Mouse (Mus musculus) liver, embryonic 12.5 days (tissue): ENCODE measurements around the gene Josd2. TPM values are rescaled to one million over a fixed set of nuclear protein-coding genes. Genes with fewer than 3 reads are reported as not detected.

Experiments
- ATAC-seq: fragments of 200-750 bp; cut with Nextera tagmentation; 2 replicates; pipeline ENCODE4 v1.8.0; 2017; ENCODE audit warnings: moderate number of reproducible peaks, mild to moderate bottlenecking, moderate library complexity
- H3K27ac ChIP-seq: fragments of 300-500 bp; sonication (generic); 2 replicates; pipeline ENCODE4 v1.5.1; 2016; ENCODE audit warnings: mild to moderate bottlenecking
- H3K27me3 ChIP-seq: fragments of 300-500 bp; sonication (generic); replicated peaks from 2 replicates; pipeline ENCODE4 v1.6.1; 2016; ENCODE audit warnings: mild to moderate bottlenecking, moderate library complexity
- H3K36me3 ChIP-seq: fragments of 300-500 bp; sonication (generic); 2 replicates; pipeline ENCODE4 v1.6.1; 2016; ENCODE audit warnings: mild to moderate bottlenecking, moderate library complexity
- H3K4me1 ChIP-seq: fragments of 300-500 bp; sonication (generic); 2 replicates; pipeline ENCODE4 v1.6.1; 2016
- H3K4me2 ChIP-seq: fragments of 300-500 bp; sonication (generic); 2 replicates; pipeline ENCODE4 v1.6.1; 2016; ENCODE audit warnings: mild to moderate bottlenecking, moderate library complexity
- H3K4me3 ChIP-seq: fragments of 300-500 bp; sonication (generic); 2 replicates; pipeline ENCODE4 v1.5.1; 2016; ENCODE audit warnings: mild to moderate bottlenecking, moderate library complexity
- H3K9ac ChIP-seq: fragments of 300-500 bp; sonication (generic); 2 replicates; pipeline ENCODE4 v1.6.1; 2016; ENCODE audit warnings: mild to moderate bottlenecking, moderate library complexity
- H3K9me3 ChIP-seq: fragments of 300-500 bp; sonication (generic); replicated peaks from 2 replicates; pipeline ENCODE4 v1.6.1; 2016; ENCODE audit warnings: mild to moderate bottlenecking, moderate library complexity
- WGBS: fragments of 180-500 bp; shearing (Covaris S2); methylation state at CpG from one replicate; pipeline ENCODE4 v1.1.7; 2016; ENCODE audit not compliant: insufficient replicate concordance; 5-methylcytosine and 5-hydroxymethylcytosine counted together
- polyA plus RNA-seq: library from polyadenylated mRNA; unstranded; fragments of >200 nt; fragmentation: Nextera tagmentation; extraction: Ambion mirVana; gene quantifications from 2 replicates; pipeline ENCODE4 v1.2.1, GENCODE M21; 2016

The Josd2 gene
- polyA plus RNA-seq, 1 experiment from 2014 or later: 189 TPM

DNA sequence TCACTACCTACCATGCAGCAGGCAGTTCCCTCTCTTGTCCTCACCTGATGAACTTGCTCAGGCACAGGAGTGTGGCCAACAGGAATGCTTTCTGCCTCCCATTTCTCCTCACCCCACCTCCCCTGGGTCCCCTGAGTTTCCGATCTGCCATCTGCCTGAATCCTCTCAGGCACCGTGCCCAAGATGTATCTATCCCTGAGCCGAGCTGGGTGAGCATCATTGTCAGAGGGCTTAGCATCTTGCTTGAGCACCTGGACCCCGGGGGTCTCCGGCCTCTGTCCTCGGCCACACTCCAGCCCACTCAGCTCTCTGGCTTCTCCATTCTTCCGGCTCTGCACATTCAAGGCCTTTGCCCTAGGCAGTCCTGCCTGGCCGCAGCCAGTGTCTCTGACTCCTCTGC lies 29.8 kb upstream of the Josd2 start:
- WGBS: 63% methylated on average over 8 of the region's 8 CpGs
- peaks cover 95% of the 10 kb centered on the region for H3K27me3 ChIP-seq
- H3K9me3 ChIP-seq: no peaks in the 10 kb centered on the region
- ATAC-seq: no peak
- peaks cover 38% of the 10 kb centered on the region for H3K4me1 ChIP-seq
- no peak overlapping the region for H3K27ac ChIP-seq
- H3K4me3 ChIP-seq: no peak overlapping the region
- H3K36me3 ChIP-seq: no peaks in the 10 kb centered on the region
- no peak overlapping the region for H3K4me2 ChIP-seq
- no peak overlapping the region for H3K9ac ChIP-seq

DNA sequence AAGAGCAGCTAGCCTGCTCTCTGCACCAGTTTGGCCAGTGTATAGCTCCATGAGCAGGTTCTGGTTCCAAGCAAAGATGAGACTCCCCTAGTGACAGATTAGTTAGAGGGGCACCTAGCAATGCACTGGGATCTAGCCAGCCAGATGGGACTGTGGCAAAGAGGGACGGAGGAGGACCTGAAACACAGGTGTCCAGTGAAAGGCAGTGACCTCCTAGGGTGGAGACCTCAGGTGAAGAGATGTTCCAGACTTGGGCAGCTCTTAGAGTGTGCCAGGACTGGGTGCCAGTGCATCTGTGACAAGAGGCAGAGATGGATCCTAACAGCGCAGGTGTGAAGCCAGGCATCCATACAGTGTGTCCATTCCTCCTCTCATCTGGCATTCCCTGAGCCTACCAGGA lies 28.1 kb upstream of the Josd2 start:
- H3K4me1 ChIP-seq: peaks cover 25% of the 10 kb centered on the region
- no peaks in the 10 kb centered on the region for H3K9me3 ChIP-seq
- no peak overlapping the region for H3K27ac ChIP-seq
- no peak overlapping the region for H3K9ac ChIP-seq
- no peak overlapping the region for H3K4me2 ChIP-seq
- H3K36me3 ChIP-seq: no peaks in the 10 kb centered on the region
- no peak for ATAC-seq
- no peak overlapping the region for H3K4me3 ChIP-seq
- 59% methylated on average over 2 of the region's 2 CpGs for WGBS
- peaks cover 97% of the 10 kb centered on the region for H3K27me3 ChIP-seq

- H3K27ac ChIP-seq: no peak overlapping the region
- ATAC-seq: no peak
- H3K4me3 ChIP-seq: no peak overlapping the region
- H3K4me1 ChIP-seq: peaks cover 22% of the 10 kb centered on the region
- no peak overlapping the region for H3K9ac ChIP-seq
- no peak overlapping the region for H3K4me2 ChIP-seq
- H3K27me3 ChIP-seq: peaks cover 97% of the 10 kb centered on the region
- WGBS: 73% methylated on average over 1 of the region's 1 CpGs
- H3K36me3 ChIP-seq: no peaks in the 10 kb centered on the region
- H3K9me3 ChIP-seq: no peaks in the 10 kb centered on the region
Measured at GRCm38 (mm10) chr7:44440479-44440878, 27.3 kb upstream of the Josd2 start.

- H3K36me3 ChIP-seq: no peaks in the 10 kb centered on the region
- WGBS: 0% methylated on average over 1 of the region's 1 CpGs
- no peaks in the 10 kb centered on the region for H3K9me3 ChIP-seq
- no peak overlapping the region for H3K4me3 ChIP-seq
- no peak overlapping the region for H3K4me2 ChIP-seq
- H3K9ac ChIP-seq: no peak overlapping the region
- H3K27me3 ChIP-seq: peaks cover 97% of the 10 kb centered on the region
- ATAC-seq: no peak
- peaks cover 17% of the 10 kb centered on the region for H3K4me1 ChIP-seq
- no peak overlapping the region for H3K27ac ChIP-seq
Measured at GRCm38 (mm10) chr7:44441180-44441579, 26.6 kb upstream of the Josd2 start.

- Histone ChIP-seq H3K4me1 (peaks cover 12% of the 10 kb centered on the region), H3K27me3 (peaks cover 97% of the 10 kb centered on the region), H3K36me3 (no peaks in the 10 kb centered on the region), H3K4me3 (no peak overlapping the region), H3K9me3 (no peaks in the 10 kb centered on the region), H3K9ac (no peak overlapping the region), H3K4me2 (peak overlapping the region; percentile 14), H3K27ac (no peak overlapping the region)
- ATAC-seq: no peak
- WGBS: 3% methylated on average over 10 of the region's 14 CpGs
Measured at GRCm38 (mm10) chr7:44441648-44442109, 26.1 kb upstream of the Josd2 start.

- H3K4me3 ChIP-seq: no peak overlapping the region
- peaks cover 97% of the 10 kb centered on the region for H3K27me3 ChIP-seq
- no peak overlapping the region for H3K9ac ChIP-seq
- no peaks in the 10 kb centered on the region for H3K36me3 ChIP-seq
- H3K4me2 ChIP-seq: peak overlapping the region; percentile 14
- no peaks in the 10 kb centered on the region for H3K9me3 ChIP-seq
- WGBS: 4% methylated on average over 14 of the region's 14 CpGs
- 0 out of 2 replicates have a peak, but pooled peaks cover 7% of the 10 kb centered on the region for H3K4me1 ChIP-seq
- H3K27ac ChIP-seq: no peak overlapping the region
- no peak for ATAC-seq
Measured at GRCm38 (mm10) chr7:44442407-44442821, 25.4 kb upstream of the Josd2 start.

DNA sequence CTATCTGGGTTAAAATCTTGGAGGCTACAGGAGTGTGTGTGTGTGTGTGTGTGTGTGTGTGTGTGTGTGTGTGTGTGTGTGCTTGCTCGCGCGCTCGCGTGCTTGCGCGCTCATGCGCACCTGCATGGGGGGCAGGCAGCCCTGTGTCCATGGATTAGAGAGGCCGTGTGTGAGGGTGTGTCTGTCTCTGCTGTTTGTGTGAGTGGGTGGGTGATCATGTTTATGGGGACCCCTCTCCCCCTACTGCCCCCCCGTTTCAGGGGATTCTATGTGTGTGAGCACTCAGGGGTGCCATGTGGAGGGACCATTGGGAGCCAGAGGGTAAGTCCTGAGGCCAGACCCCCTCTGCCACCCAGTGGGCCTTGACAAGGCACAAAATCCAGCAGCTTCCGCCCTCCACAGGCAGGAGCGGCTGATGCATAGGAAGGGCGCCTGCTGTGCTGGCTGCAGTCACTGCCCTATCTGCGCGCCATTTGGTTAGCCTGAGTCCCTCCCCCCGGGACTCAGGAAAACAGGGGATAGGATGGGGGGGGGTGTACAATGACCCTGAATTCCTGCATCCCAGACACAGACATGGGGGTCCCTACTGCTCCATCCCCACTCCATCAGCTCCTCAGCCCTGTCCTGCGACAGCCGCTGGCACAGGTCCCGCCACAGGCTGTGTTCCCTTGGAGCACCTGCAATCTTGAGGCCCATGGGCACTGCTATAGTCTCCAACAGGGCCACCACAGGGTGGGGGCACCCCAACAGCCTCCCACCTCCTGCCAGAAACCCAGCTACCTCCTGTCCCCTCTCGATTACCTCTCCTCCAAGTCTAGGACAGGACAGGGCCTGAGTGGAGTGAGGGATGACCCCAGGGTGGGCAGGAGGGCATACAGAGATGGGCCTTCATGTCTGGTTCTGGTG lies 24.3 kb upstream of the Josd2 start:
- Histone ChIP-seq H3K9me3 (no peaks in the 10 kb centered on the region), H3K27ac (no peak overlapping the region), H3K4me2 (no peak overlapping the region), H3K27me3 (peaks cover 97% of the 10 kb centered on the region), H3K36me3 (no peaks in the 10 kb centered on the region), H3K4me3 (no peak overlapping the region), H3K9ac (no peak overlapping the region), H3K4me1 (0 out of 2 replicates have a peak, but pooled peaks cover 7% of the 10 kb centered on the region)
- no peak for ATAC-seq
- WGBS: 12% methylated on average over 20 of the region's 20 CpGs

GRCm38 (mm10) chr7:44444886-44445527 lies 22.8 kb upstream of the Josd2 start:
- Histone ChIP-seq H3K4me2 (no peak overlapping the region), H3K9me3 (no peaks in the 10 kb centered on the region), H3K27ac (no peak overlapping the region), H3K4me3 (no peak overlapping the region), H3K9ac (no peak overlapping the region), H3K36me3 (no peaks in the 10 kb centered on the region), H3K27me3 (peaks cover 98% of the 10 kb centered on the region), H3K4me1 (0 out of 2 replicates have a peak, but pooled peaks cover 7% of the 10 kb centered on the region)
- ATAC-seq: no peak
- WGBS: 11% methylated on average over 29 of the region's 29 CpGs

DNA sequence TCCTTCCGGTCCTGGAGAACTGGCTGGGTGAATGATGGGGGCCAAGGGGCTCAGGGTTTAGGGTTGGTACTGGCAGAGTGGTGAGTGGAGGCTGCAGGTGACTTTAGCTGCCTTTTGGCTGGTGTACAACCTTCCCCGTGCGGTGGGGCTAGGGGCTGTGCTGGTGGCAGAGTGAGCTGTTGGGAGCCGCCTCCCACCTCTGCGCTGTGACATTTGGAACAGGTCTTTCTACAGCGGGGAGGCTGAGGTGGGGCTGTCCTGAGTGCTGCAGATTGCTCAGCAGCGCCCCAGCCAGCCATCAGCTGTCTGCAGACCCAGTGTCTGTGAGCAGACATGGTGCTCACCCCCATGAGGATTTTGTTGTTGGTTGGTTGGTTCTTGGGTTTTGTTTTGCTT lies 22.3 kb upstream of the Josd2 start:
- Histone ChIP-seq H3K4me3 (no peak overlapping the region), H3K27ac (no peak overlapping the region), H3K4me2 (no peak overlapping the region), H3K27me3 (peaks cover 93% of the 10 kb centered on the region), H3K4me1 (0 out of 2 replicates have a peak, but pooled peaks cover 7% of the 10 kb centered on the region), H3K36me3 (no peaks in the 10 kb centered on the region), H3K9ac (no peak overlapping the region), H3K9me3 (no peaks in the 10 kb centered on the region)
- ATAC-seq: no peak
- WGBS: 10% methylated on average over 7 of the region's 7 CpGs

DNA sequence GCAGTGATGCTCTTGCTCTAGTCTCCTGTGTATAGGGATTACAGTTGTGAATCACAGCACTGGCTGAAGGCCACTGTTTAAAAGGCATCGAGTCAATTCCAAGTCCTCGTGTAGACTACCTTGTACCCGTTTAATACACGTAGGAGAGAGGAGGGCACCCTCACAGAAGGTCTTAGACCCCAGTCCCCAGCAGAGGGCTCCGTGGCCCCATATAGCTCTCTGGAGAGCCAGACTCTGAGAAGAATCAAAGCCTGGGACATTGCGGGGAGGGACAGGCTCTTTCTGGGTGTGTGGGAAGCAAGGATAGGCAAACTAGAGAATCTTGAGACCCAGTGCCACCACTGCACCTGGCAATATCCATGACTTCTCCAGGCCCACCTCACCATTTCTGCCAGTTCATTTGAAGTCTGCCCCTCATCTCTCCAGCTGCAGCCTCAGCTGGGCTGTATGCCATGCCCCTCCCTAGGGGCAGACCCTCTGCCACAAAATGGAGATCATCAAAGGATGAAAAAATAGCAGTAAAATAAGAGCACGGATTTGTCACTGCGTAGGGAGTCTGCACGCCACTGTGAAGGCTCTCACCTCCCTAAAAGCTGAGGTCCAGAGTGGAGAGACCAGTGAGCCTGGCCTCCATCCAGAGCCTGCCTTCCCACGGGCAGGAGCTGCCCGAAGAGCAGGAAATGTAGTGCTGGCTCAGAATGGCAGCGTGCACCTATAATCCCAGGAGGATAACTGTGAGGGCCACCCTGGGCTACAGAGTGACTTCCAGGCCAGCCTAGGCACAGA lies 21.5 kb upstream of the Josd2 start:
- Histone ChIP-seq H3K4me1 (0 out of 2 replicates have a peak, but pooled peaks cover 7% of the 10 kb centered on the region), H3K4me2 (no peak overlapping the region), H3K9ac (no peak overlapping the region), H3K27me3 (peaks cover 88% of the 10 kb centered on the region), H3K27ac (no peak overlapping the region), H3K36me3 (no peaks in the 10 kb centered on the region), H3K4me3 (no peak overlapping the region), H3K9me3 (no peaks in the 10 kb centered on the region)
- no peak for ATAC-seq
- WGBS: 34% methylated on average over 12 of the region's 12 CpGs

GRCm38 (mm10) chr7:44453256-44453655 lies 14.5 kb upstream of the Josd2 start:
- Histone ChIP-seq H3K36me3 (no peaks in the 10 kb centered on the region), H3K9ac (no peak overlapping the region), H3K9me3 (no peaks in the 10 kb centered on the region), H3K4me2 (no peak overlapping the region), H3K4me1 (peaks cover 10% of the 10 kb centered on the region), H3K27me3 (peaks cover 67% of the 10 kb centered on the region), H3K4me3 (no peak overlapping the region), H3K27ac (no peak overlapping the region)
- ATAC-seq: no peak
- 12% methylated on average over 3 of the region's 3 CpGs for WGBS
